Mouse (Mus musculus): Measurements from ENCODE around the gene Fam163b. TPM values are rescaled to one million over a fixed set of nuclear protein-coding genes. Genes with fewer than 3 reads are reported as not detected.

Fam163b gene
- polyA plus RNA-seq (2012; rRNA removed) = 0.09 and 0.11 TPM in 2 replicates

DNA sequence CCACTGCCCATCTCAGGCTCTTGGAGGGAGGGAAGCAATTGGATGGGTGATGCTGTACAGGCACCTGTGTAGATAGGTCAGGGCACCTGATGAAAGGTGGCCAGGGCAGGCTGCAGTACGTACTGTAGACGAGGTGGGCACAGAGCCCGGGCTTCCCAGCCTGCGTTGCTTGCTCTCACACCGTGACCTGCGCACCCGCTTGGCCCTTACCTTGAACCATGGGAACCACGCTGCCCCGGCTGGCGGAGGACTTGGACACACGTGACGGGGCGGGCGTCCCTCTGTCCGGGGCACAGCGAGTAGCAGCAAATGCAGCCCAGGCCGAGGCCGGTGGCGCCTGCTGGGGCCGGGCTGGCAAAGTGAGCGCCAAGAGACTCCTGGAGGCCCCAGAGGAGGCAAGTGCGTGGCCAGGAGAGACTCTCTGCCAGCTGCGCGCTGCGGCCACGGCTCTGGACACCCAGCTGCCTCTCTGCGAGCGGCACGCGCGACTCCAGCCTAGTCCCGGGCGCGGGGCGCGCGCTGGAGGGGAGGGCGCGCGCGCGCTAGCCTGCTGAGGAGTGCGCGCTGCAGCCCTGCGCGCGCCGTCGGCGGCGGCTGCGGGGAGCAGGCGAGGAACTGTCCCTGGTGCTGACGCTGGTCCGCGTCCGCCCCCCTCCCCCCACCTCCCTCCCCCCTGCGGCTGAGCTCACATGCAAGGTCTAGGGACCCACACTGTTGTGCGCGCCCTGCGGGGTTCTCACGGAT is at the start of gene Fam163b:
Fam163b (minus strand) TSS at position 542 of the 744 bp plus-strand sequence.
- no peak for DNase-seq (ENCODE audit: low spot score)

DNA sequence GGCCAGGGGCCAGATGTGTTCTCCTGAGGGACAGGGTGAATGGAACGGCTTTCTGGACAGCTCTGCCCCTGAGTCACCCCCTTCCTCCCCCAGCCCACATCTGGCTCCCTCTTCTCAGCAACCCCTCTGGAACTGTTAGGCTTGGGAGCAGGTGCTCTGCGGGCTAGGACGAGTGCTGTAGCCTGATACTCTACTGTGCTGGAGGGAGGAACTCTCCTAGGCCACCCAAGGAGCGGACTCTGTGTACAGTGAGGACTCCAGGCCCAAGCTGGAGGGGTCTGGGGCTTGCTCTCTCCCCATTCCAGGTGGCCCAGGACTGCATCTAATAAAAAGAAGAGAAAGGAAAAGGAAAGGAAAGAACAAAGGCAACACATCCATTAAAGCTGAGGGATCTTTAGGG is 47.7 kb upstream of the Fam163b start:
- no peak for DNase-seq (ENCODE audit: low spot score)

DNA sequence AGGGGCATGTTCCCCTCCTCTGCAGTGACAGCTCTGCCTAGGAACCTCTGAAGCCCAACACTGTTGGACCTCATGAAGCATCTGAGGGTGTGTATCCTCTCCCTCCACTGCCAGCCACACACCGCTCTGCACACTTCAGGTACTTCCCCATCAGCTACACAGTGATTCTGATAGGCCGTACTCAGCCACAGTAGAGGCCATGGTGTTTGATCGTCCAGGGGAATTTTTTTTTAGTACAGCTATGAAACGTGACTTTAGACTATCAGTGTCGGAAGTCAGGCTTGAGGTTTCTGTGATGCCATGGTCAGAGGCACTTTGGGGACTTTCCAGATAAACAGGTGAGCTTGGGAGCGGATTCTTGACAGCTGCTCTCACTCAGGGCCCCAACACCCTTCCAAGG is 45.2 kb upstream of the Fam163b start:
- no peak for DNase-seq (ENCODE audit: low spot score)

DNA sequence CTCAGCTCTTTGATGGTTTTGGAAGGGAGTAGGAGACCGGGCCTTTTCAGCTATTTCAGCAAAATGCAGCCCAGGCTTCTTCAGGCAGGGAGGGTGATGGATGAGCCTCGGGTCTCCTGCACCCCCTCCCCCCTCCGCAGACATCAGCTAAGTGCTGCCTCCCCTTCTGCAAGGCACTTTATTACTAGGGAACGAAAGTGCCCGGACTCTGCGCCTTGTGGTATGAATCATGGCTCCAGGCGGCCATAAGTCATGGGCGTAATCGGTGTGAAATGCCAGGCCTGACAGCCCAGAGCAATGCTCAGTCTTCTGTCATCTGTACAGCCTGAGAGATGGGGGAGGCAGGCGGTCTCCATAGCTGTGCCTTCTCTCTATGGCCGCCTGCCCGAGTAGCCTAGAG is 41.4 kb upstream of the Fam163b start:
- DNase-seq (ENCODE audit: low spot score) = no peak

DNA sequence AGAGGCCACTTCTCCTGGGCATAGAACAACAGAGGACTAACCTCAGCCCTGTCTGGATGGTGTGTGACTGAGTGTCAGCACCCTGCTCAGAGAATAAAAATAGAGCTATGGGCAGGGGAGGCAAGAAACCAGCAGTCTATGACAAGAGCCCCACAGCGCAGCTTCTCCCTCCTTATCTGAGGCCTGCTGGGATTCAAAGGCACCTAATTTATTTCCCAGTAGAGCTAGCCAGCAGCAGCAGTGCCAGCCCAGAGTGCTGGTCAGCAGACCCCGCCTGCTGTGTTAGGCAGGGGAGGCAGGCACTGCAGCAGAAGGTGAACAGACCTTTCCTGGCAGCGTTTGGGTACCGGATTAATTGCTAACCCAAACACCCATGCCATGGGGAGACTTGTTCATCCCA is 39.6 kb upstream of the Fam163b start:
- DNase-seq (ENCODE audit: low spot score) = no peak

DNA sequence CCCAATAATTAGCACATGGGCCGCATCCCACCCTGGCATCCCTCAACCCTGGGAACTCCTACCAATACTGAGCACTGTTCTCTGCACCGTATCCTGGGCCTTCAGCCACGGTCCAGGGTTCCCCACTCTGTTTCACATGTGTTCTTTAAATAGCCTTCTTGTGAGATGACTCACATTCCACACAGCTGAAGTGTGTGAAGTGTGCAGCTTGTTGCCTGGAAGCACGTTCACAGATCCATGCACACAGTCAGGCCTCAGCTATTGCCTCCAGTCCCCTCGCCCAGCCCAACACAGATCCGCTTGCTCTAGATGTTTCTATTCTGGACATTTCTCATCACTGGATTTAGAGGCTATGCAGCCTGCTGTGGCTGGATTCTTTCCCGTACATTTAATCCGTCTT is 36.8 kb upstream of the Fam163b start:
- no peak for DNase-seq (ENCODE audit: low spot score)

DNA sequence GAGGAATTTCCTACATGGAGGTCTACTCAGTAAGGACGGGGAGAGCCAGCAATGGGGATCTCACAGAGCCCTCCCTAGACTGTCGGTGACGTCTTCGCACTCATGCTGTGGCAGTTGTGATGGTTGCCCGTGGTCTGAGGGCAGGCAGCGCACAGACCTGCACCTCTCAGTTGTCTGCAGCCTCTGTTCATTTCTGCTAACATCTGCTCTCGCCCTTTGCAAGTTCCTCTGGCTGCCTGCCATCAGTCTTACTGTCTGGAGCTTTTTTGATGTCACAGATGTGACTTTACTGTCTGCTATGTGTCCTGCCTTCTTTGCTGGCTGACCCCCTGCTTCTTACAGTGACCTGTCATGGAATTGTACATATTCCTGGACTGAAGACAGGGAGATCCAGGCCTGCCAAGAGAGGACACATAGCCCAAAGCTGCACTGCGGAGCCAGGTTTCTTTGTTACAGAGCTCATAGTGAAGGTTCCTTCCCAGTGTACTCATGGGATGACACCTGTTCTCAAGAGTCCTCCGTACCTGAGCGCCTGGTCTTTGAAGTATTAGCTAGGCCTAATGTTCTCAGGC is 33.5 kb upstream of the Fam163b start:
- no peak for DNase-seq (ENCODE audit: low spot score)

DNA sequence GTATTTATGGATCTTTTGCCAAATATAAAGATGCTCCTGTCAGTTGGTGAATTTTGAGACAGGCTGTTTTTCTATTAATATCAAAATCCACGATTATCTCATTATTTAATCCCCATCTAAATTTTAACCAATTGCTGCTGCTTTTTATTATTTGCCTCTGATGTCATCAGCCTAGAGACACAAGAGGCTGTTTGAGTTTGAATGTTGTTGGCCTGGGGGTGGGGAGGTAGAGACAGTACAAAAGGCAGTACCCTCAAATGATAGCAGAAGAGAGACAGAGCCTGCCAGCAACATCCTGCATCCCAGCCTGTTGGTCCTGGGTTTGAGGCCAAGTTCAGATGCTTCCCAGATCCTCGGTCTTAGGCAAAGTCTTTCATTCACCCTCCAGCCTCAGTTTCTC is 32.0 kb upstream of the Fam163b start:
- no peak for DNase-seq (ENCODE audit: low spot score)

DNA sequence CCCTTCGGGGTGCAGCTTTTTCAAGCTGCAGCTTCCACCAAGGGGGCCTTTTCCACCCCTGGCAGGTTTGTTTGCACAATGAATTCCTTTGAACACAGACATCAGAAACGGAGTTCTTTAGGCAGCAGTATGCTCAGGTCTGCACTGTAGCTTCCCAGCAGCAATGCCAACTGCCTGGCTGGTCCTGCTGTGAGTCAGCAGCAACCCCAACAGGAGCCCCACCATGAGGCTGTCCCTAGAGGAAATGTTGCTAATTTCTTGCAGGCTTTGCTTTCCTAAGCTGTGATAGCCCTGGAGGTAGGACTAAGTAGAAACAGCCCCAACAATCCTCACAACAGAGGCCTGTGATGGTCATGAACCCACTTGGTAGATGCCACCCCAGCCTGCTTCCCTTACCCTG is 24.7 kb upstream of the Fam163b start:
- DNase-seq (ENCODE audit: low spot score) = no peak

DNA sequence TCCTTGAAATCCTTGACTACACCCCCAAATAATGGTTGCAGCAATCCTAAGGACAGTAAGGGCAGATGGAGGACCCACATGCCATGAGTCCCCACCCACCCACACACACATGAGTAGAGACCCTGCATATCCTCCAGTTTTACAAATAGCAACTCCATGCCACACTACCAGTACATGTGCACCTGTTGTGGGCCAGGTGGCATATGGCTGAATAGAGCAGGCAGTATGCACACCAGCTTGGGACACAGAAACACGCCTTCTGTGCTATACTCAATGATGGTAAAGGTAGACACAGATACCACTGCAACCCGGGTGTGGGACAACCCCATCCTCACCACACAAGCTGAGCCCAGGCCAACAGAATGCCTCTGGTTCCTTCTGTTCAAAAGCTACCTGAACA is 23.8 kb upstream of the Fam163b start:
- DNase-seq (ENCODE audit: low spot score) = no peak

DNA sequence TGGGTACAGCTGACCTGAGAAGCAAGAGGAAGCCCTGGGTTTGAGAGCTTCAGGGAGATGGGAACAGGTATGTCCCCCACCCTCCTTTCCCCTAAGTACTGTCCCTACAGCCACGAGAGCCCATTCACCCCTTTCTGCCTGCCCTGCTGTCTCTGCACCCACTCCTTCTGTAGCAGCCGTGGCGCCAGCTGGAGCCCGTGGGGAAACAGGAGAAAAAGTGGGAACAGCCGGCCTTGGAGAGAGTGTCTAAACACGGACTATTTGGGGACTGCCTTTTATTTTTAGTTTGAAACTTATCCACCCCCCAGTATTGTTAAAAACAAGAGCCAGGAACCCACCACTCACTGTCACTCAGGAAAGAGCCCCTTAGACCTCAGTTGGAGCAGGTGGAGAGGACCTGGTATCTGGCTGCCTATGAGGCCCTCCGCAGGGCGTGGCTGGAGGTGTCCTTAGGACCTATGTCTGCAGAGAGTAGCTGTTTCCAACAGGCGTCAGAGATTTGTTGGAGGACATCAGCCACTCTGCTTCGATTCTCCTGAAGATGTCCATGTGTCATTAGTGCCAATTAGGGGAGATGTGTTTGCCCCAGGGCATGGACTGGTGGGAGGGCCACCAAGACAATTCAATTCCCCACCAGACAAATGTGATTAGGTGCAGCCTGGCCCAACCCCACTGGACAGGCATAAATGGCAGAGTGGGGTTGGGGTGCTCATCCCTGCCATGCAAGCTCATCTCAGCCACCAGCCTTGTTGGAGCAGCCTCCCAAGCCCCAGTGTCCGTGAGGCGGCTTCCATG is 22.7 kb upstream of the Fam163b start, which contains the start of gene Dbh:
Dbh (plus strand) TSS at position 438 of the 795 bp plus-strand sequence.
- DNase-seq (ENCODE audit: low spot score) = no peak

DNA sequence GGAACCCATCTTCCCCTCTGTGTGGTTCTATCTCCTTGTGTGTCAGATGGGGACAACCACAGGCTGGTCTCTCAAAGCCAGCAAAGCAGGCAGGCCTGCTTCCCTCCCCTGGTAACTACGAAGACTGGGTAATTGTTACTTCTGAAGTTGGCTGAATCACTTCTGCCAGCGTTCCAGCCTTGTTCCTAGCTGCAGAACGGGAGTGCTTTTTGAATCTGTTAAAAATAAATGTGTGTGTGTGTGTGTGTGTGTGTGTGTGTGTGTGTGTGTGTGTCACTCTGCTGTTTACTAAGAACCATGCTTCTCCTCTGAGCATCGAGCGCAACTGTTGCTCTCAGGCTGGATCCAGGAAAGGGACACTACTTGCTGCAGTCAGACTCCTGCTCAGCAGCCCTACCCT is 21.6 kb upstream of the Fam163b start:
- DNase-seq (ENCODE audit: low spot score) = no peak

DNA sequence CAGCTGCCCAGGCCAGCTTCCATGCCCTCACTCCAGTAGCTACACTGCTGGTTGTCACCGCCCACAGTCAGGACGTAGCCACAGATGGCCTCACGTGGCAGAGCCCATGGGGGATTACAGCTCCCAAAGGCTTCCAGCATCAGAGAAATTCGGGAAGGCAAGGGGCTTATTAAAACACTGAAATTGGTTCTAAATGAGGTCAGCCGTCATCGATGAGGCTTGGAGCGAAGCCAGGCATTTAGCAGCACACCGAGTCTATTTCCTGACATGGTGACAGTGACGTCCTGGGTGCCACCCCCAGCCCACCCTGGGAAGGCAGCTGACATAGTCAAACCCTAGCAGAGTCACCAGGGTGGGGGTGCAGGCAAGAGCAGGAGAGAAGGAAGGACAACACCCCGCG is 20.4 kb upstream of the Fam163b start:
- no peak for DNase-seq (ENCODE audit: low spot score)

DNA sequence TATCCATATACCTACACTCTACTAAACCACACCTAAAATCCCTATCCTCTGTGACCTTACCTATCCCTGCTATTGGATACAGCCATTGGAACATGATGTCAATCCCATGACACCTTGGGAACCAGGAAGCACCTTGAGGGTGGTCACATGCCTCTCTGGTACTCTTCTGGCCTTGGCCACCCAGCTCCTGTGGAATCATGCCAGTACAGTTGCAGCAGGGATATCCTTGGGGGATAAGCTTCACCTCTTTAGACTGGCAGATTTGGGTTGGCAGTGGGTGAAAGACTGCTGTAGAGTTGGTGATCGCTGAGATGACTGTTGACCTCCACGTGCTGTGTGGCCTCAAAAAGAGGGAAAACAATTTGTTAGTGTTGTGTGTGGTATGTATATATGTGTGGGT is 19.2 kb upstream of the Fam163b start:
- no peak for DNase-seq (ENCODE audit: low spot score)

DNA sequence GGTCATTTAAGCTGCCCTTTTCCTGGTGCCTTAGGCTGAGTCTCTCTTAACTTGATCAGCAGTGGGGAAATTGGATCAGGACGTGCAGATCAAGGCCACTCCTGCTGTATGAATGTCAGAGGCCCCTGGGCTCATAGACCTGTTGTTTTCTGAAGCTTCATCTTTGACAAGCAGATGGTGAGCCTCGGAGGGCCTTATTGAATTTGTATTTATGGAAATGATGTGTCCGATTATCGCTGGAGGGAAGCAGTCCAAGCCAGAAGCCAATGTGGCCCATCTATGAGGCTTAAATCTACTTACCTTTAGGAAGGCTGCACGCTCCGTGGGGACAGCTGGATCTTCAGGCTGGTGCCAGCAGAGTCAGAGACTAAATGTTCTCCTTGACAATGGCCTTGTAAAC is 14.3 kb upstream of the Fam163b start:
- DNase-seq (ENCODE audit: low spot score) = no peak

DNA sequence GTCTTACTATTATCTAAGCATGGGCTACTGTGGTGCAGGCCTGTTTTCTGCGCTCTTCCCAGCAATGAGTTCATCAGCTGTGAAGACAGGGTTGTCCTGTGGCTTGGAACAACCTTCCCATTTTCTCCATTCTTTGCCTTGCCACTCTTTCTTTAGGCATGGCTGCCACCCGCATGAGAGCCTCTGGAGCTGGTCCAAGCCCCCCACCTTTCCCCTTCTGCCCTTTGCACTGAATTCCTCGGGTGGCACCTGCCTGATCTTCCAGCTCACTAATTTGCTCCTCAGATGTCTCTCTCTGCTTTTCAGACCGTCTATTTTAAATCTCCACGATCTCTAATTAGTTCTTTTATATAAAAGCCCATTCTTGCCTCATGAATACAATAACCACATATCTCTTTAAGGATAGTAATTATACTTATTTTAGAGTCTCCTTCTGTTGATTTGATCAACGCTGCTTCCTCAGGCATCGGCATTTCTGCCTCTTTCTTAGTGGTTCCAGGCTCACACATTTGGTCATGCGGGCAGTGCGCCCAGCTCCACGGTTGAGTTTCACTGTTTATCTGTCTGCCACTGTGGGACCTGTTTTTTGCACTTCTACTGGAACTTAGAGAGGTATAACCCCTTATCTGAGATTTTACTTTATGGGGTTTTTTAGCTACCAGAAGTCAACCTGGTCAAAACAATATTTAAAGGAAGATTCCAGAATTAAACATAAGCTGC is 12.3 kb upstream of the Fam163b start:
- no peak for DNase-seq (ENCODE audit: low spot score)

DNA sequence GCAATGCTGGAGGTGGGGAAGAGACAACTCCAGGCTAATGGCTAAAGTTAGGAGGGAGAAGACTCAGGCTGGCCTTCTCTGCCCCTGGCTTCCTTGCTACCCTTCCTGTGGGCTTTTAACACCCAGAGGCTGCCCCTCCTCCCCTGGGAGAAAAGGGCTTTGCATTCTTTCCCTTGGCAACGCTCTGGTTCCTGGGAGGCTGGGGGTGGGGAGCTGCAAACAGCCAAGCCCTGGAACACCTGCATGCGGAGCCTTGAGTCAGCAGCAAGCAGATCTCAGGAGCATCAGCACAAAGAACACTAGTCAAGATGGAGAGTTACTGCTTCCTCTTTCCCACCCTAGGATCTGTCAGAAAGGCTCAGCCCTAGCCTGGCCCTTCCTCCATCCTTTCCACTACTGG is 7.2 kb upstream of the Fam163b start:
- DNase-seq (ENCODE audit: low spot score) = no peak

DNA sequence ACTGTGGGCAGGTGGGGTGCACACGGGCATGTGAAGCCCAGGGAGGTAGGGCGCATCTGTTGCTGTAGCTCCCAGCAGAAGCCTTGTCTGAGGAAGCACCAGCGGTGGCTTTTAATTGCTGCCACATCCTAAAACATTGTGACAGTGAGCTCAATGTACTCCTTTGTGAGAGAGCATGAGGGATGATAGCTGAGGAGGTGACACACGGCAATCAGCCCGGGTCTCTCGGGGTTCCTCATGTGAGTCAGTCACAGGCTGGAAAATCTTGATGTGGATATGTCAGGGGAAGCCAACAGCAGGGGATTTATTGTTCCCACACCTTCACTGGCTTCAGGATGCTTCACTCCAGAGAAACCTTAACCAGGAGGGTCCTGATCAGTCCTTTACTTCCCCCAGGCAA is 4.5 kb upstream of the Fam163b start:
- DNase-seq (ENCODE audit: low spot score) = no peak

DNA sequence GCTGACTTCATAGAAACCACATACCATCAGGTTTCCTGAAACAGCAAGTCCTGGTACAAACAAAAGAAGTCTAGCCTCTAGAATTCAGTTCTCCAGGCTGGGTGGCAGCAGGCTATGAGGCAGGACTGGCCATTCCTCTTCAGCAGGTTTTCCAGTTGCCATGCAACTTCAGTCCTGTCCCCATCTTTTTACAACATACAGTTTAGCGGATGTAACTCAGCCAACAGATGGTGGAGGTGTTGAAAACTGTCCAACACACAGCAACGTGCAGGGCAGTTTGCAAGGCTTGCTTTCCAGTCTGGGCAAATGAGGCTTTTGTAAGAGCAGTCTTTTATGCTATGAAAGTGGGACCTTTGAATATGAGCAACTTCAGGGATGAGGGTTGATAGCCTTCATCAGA is 2.7 kb upstream of the Fam163b start:
- DNase-seq (ENCODE audit: low spot score) = no peak

DNA sequence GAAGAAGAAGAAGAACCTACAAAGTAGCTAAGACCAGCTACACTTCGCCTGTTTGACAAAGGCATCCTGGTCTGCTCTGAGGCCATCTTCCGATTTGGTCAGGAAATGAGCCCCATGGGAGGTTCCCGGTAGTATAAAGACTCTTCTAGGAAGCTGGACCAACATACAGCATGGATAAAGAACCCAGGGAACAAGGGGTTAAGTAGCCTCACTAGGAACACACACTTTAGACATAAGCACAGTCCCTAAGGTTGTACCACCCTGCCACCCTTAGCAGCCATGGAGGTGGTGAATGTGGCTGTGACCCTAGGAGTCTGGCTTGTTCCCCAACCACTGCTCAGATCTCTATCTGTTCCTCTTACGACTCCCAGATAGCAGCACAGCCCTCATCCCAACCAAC is 3.9 kb downstream of the Fam163b start:
- DNase-seq (ENCODE audit: low spot score) = no peak

DNA sequence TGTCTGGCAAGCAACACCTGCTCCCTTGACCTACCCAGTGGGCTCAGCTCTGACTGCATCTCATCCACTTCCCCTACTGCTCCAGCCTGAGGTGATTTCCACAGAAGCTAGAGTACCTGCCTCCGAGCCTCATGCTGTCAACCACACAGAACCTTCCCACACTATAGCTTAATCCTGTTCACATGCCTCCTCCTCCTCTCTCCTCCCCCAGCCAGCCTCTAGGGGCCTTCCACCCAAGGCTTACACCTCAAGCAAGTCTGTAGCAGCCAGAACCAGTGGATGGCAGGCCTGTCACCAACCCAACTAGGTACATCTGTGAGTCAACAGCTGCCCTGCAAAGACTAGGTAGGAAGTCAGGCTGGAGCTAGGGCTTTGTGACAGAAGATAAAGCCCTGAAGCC is 5.5 kb downstream of the Fam163b start:
- DNase-seq (ENCODE audit: low spot score) = no peak

DNA sequence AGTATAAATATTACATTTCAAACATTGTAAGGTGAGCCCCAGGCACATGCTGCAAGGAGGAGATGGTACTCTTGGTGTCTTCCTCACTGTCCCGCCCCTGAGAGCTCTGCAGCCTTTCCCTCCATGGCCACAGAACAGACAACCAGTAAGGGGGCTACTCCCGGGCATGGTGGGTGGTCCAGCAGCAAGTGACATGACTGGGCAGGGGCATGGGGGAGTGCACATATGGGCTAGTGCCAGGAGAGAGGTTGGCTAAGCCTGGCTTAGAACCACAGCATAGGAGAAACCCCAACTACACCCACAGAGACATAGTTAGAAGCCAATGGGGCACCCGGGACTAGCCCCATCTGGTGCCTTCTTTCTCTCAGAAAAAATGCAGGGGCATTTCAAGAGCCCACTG is 6.0 kb downstream of the Fam163b start:
- no peak for DNase-seq (ENCODE audit: low spot score)
